Mouse (Mus musculus): ENCODE measurements around the gene Enpp4.

Gene Enpp4

GRCm38 (mm10) chr17:44100486-44100885 is 5.1 kb downstream of the Enpp4 start:
- no peak for DNase-seq (ENCODE audit: low read depth in 2 of 2, low spot score in 2 of 2)

GRCm38 (mm10) chr17:44091512-44091911 is 14.1 kb downstream of the Enpp4 start:
- DNase-seq (ENCODE audit: low read depth in 2 of 2, low spot score in 2 of 2) = no peak

- DNase-seq (ENCODE audit: low read depth in 2 of 2, low spot score in 2 of 2) = no peak
Measured at GRCm38 (mm10) chr17:44090916-44091315, 14.7 kb downstream of the Enpp4 start.

- DNase-seq (ENCODE audit: low read depth in 2 of 2, low spot score in 2 of 2) = no peak
Measured at GRCm38 (mm10) chr17:44088226-44088625, 17.4 kb downstream of the Enpp4 start.

- DNase-seq (ENCODE audit: low read depth in 2 of 2, low spot score in 2 of 2) = no peak
Measured at GRCm38 (mm10) chr17:44083156-44083555, 22.5 kb downstream of the Enpp4 start.

DNA sequence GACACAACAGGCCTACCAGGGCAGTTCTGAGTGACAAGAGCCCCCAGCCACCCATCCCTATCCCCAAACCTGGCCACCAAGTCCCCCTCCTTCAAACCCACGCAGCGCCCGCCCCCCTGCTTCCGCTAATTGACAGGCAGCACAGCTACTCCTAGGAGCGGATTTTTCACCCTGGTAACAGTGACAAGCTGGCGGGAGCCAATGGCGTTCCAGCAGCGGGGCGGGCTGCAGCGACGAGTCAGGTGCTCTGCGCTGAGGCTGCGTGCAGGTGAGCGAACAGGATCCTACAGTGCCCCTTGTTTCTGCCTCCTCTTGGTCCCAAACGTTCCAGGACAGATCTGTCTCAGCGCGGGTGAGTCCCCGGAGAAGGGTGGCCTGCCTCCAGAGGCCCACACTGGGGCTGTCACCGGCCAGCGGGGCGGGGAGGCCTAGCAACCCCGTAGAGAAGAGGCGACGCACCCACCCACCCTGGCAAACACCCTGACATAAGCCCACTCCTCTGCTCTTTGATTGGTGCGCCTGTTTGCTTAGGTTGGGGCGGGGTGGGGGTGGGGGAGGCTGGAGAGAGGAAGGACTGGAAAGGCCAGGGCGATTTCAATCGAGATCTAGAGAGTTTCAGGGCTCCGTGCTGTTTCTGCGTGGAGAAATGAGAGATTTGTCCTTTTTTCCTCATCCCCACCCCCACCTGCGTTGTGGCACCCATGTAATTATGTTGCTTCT is 26.8 kb downstream of the Enpp4 start, which contains the start of gene Enpp5:
Enpp5 (plus strand) TSS at position 183 of the 720 bp plus-strand sequence.
- DNase-seq (ENCODE audit: low read depth in 2 of 2, low spot score in 2 of 2) = peak; percentile 57 to 75

DNA sequence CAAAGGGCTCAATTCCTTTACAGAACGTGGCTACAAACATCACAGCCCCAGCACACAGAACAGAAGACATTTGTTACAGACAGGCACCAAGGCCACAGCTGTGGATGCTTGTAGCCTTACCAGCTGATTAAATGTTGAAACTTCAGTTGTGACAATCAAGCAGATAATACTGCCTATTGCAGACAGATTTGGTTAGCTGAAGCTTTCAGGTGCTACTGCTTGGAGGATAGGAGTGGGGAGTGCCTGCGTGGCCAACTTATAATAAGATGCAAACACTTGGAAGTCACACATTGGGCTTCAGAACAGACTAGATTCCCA is 27.8 kb downstream of the Enpp4 start:
- no peak for DNase-seq (ENCODE audit: low read depth in 2 of 2, low spot score in 2 of 2)

- no peak for DNase-seq (ENCODE audit: low read depth in 2 of 2, low spot score in 2 of 2)
Measured at GRCm38 (mm10) chr17:44077146-44077842, 28.3 kb downstream of the Enpp4 start.

DNA sequence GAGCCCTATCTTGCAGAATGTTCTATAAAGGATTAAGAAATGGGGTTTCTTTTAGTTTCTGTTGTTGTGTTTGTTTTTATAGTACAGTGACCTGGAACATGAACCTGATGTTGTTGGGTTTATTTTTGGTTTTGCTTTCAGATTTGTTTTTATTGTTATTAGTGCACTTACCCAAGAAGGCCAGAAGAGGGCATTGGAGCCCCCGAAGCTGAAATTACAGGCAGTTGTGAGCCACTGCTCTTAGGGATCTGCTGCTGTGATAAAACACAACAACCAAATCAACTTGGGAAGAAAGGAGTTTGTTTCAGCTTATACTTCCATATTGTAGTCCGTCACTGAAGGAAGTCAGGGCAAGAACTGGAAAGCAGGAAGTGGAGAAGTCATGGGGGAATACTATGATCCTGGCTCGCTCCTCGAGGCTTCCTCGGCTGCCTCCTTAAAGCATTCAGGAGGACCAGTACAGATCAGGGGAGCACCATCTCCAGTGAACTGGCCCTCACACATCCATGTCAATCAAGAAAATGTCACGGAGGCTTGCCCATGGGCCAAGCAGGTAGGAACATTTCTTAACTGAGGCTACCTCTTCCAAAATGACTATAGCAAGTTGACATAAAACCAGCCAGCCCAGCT is 29.4 kb downstream of the Enpp4 start:
- DNase-seq (ENCODE audit: low read depth in 2 of 2, low spot score in 2 of 2) = peak; percentile 16 to 38

- no peak for DNase-seq (ENCODE audit: low read depth in 2 of 2, low spot score in 2 of 2)
Measured at GRCm38 (mm10) chr17:44075601-44076000, 30.0 kb downstream of the Enpp4 start.

DNA sequence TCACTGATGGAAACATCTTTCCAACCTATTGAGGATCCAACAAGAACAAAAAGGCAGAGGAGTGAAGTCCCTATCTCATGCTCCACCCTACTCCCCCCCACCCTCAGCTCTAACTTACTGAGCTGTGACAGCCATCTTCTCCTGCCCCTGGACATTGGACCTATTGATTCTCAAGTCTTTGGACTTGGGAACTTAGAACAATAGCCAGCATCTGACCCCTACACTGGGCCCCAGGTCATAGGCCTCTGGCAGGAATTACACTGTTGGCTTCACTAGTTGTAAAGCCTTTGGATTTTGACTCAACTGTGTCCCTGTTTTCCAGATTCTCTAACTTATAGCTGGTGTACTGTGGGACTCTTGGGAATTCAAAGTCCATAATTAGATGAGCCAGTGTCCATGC is 33.9 kb downstream of the Enpp4 start:
- no peak for DNase-seq (ENCODE audit: low read depth in 2 of 2, low spot score in 2 of 2)

DNA sequence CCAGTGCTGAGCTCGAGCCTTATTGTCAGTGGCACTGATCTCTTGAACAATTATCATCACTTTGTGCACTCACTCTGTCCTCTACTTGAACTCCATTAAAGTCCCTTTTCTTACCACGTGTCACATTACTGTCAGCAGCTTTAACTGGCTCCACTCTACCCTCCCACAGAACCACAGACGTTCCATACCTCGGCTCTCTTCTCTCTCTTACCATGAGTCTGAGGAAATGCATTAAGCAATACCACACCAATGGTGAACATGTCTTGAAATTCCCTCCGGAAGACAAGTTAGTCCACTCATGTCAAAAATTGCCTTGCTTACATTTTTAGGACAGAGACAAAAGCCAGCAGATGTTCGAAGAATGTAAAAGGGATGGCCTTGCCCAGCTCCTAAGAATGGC is 36.7 kb downstream of the Enpp4 start:
- no peak for DNase-seq (ENCODE audit: low read depth in 2 of 2, low spot score in 2 of 2)

- DNase-seq (ENCODE audit: low read depth in 2 of 2, low spot score in 2 of 2) = no peak
Measured at GRCm38 (mm10) chr17:44061289-44061890, 44.2 kb downstream of the Enpp4 start.

DNA sequence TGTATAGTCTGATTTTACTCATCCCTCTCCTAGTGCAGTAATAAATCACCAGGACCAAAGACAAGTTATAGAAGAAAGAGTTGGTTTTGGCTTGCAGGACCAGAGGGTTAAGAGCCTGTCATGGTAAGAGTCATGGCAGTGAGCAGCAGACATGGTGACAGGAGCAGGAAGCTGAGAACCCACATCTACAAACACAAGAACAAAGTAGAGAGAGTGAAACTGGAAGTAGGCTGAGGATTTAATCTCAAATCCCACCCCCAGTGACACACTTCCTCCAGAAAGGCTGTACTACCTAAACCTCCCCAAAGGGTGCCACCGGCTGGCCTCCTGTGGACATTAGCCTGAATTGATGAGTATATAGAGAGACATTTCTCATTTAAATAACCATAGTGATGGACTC is 44.8 kb downstream of the Enpp4 start:
- no peak for DNase-seq (ENCODE audit: low read depth in 2 of 2, low spot score in 2 of 2)

- DNase-seq (ENCODE audit: low read depth in 2 of 2, low spot score in 2 of 2) = no peak
Measured at GRCm38 (mm10) chr17:44058145-44058544, 47.5 kb downstream of the Enpp4 start.

- DNase-seq (ENCODE audit: low read depth in 2 of 2, low spot score in 2 of 2) = no peak
Measured at GRCm38 (mm10) chr17:44057123-44057522, 48.5 kb downstream of the Enpp4 start.

DNA sequence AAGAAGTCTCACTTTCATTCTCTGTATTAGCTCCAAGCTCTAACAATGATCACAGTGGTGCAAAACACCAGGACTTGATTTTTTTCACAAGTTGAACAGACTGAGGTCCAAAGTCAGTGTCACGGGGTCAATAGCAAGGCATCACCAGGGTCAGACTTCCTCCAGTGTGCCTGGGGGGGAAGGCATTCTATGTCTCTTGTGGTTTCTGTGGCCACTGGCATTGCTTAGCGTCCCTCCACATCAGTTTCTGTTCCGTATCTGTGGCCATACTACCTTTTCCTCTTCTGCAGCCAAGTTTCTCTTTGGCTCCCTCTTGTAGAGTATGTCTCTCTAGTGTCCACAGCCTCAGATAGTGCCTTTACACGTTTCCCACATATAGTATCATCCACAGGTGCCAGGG is 52.2 kb downstream of the Enpp4 start:
- DNase-seq (ENCODE audit: low read depth in 2 of 2, low spot score in 2 of 2) = no peak
